Mouse (Mus musculus) forebrain, postnatal 0 days (tissue): ENCODE data around the gene Tac4. TPM values are rescaled to one million over a fixed set of nuclear protein-coding genes. Genes with fewer than 3 reads are reported as not detected.

Experiments used
- ATAC-seq: fragments of 200-750 bp; cut with Nextera tagmentation; 2 replicates; pipeline ENCODE4 v1.8.0; 2017; ENCODE audit warnings: mild to moderate bottlenecking, moderate library complexity
- DNase-seq: peaks from one replicate; pipeline ENCODE4 v3.0.0-alpha.2; 2015
- H3K27ac ChIP-seq: fragments of 300-500 bp; sonication (generic); 2 replicates; pipeline ENCODE4 v1.5.1; 2014; ENCODE audit warnings: low read depth, mild to moderate bottlenecking, antibody characterized with exemption, low read length, moderate library complexity, mixed read lengths
- H3K27me3 ChIP-seq: fragments of 300-500 bp; sonication (generic); 2 replicates; pipeline ENCODE4 v1.6.1; 2014; ENCODE audit warnings: mild to moderate bottlenecking, low read length, mixed read lengths; ENCODE audit not compliant: insufficient read depth
- H3K36me3 ChIP-seq: fragments of 300-500 bp; sonication (generic); 2 replicates; pipeline ENCODE4 v1.6.1; 2014; ENCODE audit warnings: mild to moderate bottlenecking, moderate library complexity; ENCODE audit not compliant: insufficient read depth
- H3K4me1 ChIP-seq: fragments of 300-500 bp; sonication (generic); 2 replicates; pipeline ENCODE4 v1.6.1; 2014; ENCODE audit warnings: antibody characterized with exemption; ENCODE audit not compliant: insufficient read depth
- H3K4me2 ChIP-seq: fragments of 300-500 bp; sonication (generic); 2 replicates; pipeline ENCODE4 v1.6.1; 2014; ENCODE audit warnings: low read depth, mild to moderate bottlenecking, moderate library complexity
- H3K4me3 ChIP-seq: fragments of 300-500 bp; sonication (generic); 2 replicates; pipeline ENCODE4 v1.5.1; 2014; ENCODE audit warnings: low read depth, low read length, mixed read lengths
- H3K9ac ChIP-seq: fragments of 300-500 bp; sonication (generic); 2 replicates; pipeline ENCODE4 v1.6.1; 2014; ENCODE audit warnings: mild to moderate bottlenecking
- H3K9me3 ChIP-seq: fragments of 300-500 bp; sonication (generic); 2 replicates; pipeline ENCODE4 v1.6.1; 2016; ENCODE audit warnings: low read length
- CTCF ChIP-seq: sonication (generic); IDR thresholded peaks from 2 replicates; pipeline ENCODE4 v1.5.1; 2016; ENCODE audit warnings: antibody characterized with exemption, control low read depth, low read depth
- WGBS: fragments of 180-500 bp; shearing (Covaris S2); extraction: QIAGEN DNeasy Blood & Tissue Kit; methylation state at CpG from one replicate; pipeline ENCODE4 v1.1.7; 2014; 5-methylcytosine and 5-hydroxymethylcytosine counted together
- polyA plus RNA-seq: library from polyadenylated mRNA; unstranded; fragments of >200 nt; fragmentation: Nextera tagmentation; extraction: Ambion mirVana; gene quantifications from 2 replicates; pipeline ENCODE4 v1.2.1, GENCODE M21; 2015
- total RNA-seq: library from RNA; depleted of rRNA; stranded (reverse); fragments of >200 nt; gene quantifications from 2 replicates; pipeline ENCODE4 v1.2.3, GENCODE M21; 2014

Gene Tac4
- total and polyA plus RNA-seq, 2 experiments from 2014 or later: not detected

DNA sequence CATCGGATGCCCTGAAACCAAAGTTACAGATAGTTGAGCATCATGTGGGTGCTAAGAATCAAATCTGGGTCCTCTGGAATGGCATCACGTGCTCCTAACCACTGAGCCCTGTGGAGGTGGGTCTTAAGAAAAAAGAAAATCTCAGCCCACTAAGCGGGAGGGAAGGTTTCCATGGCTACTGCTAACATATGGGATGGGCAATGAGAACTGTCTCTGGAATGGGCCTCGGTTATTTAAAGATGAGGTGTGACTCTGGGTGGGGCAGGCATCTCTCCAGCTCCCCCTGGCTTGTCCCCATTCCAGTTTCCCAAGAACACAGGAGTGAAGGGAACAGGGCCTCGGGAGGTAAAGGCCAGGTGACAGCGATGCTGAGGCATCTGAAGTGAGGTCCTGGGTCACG, 15.9 kb upstream of the Tac4 start:
- Histone ChIP-seq H3K9me3 (no peaks in the 10 kb centered on the region), H3K4me1 (no peaks in the 10 kb centered on the region), H3K4me2 (no peak overlapping the region), H3K27ac (no peak overlapping the region), H3K27me3 (no peaks in the 10 kb centered on the region), H3K4me3 (no peak overlapping the region), H3K36me3 (no peaks in the 10 kb centered on the region), H3K9ac (no peak overlapping the region)
- no peak for TF ChIP-seq CTCF
- no peak for DNase-seq
- WGBS: 78% methylated on average over 7 of the region's 7 CpGs
- no peak for ATAC-seq

DNA sequence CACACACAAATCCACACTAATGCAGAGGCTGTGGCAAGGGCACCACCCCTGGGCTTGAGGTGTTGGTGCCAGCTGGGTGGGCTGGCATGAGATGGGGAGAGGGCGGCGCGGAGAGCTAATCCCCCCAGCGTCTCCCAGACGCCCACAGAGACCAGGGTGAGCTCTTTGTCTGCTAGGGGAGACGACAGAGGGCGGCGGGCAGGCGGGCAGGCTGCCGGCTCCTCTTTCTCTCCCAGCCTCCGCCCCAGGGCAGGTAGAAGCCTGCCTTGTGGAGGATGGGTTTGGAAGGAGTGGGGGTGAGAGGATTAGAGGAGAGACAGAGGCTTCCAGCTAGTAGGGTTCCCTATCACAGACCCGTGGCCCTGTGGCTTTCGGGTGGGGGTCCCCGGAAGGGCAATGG, 14.3 kb upstream of the Tac4 start:
- WGBS: 22% methylated on average over 14 of the region's 14 CpGs
- no peak overlapping the region for H3K27ac ChIP-seq
- no peaks in the 10 kb centered on the region for H3K4me1 ChIP-seq
- no peak overlapping the region for H3K4me2 ChIP-seq
- no peak for ATAC-seq
- no peaks in the 10 kb centered on the region for H3K27me3 ChIP-seq
- H3K36me3 ChIP-seq: no peaks in the 10 kb centered on the region
- no peak for TF ChIP-seq CTCF
- H3K9ac ChIP-seq: no peak overlapping the region
- no peak overlapping the region for H3K4me3 ChIP-seq
- DNase-seq: no peak
- no peaks in the 10 kb centered on the region for H3K9me3 ChIP-seq

DNA sequence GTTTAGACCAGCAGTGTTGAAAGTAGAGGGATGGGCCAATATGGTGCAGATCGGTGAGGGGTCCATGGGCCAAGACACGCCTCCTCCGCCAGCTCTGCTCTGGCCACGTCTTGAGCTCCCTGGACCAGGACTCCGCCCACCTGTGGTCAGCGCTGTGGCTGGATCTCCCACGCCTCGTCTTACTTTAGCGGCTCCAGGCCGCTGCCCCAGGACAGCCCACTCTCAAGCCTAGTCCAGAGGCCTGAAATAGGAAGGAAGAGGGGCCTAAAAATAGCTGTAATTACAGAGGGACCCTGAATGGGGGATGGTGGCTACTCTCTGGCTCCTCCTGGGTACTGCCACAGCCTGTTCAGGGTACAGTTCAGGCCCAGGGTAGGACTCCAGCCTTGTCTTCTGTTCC, 11.2 kb upstream of the Tac4 start:
- no peaks in the 10 kb centered on the region for H3K9me3 ChIP-seq
- ATAC-seq: no peak
- no peaks in the 10 kb centered on the region for H3K36me3 ChIP-seq
- H3K4me2 ChIP-seq: no peak overlapping the region
- H3K4me3 ChIP-seq: no peak overlapping the region
- DNase-seq: no peak
- TF ChIP-seq CTCF: no peak
- H3K4me1 ChIP-seq: no peaks in the 10 kb centered on the region
- no peaks in the 10 kb centered on the region for H3K27me3 ChIP-seq
- H3K9ac ChIP-seq: no peak overlapping the region
- H3K27ac ChIP-seq: no peak overlapping the region
- 44% methylated on average over 10 of the region's 10 CpGs for WGBS

DNA sequence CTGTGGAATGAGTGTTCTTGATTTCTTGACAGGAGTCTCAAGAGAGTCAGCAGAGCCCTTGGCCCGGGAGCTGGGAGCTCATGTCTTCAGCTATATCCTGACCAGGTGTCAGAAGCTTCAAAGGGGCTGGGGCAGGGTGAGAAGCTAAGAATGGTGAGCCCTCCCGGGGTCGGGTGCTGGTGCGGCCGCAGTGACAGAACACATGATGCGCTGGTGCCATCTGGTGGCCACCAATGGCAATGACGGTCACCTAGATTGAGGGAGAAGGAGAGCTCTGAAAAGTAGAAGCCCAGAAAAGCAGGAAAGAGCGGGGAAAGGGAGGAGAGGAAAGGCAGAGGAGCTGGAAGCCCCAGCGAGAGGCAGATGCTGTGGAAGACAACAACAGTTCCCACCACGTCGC, 10.0 kb upstream of the Tac4 start:
- no peaks in the 10 kb centered on the region for H3K9me3 ChIP-seq
- no peak overlapping the region for H3K9ac ChIP-seq
- no peaks in the 10 kb centered on the region for H3K4me1 ChIP-seq
- H3K27ac ChIP-seq: no peak overlapping the region
- no peak overlapping the region for H3K4me3 ChIP-seq
- WGBS: 4% methylated on average over 11 of the region's 11 CpGs
- peak; percentile 48; the same call in 1 of the 2 replicates for ATAC-seq
- TF ChIP-seq CTCF: peak; percentile 98
- no peaks in the 10 kb centered on the region for H3K27me3 ChIP-seq
- H3K4me2 ChIP-seq: no peak overlapping the region
- no peaks in the 10 kb centered on the region for H3K36me3 ChIP-seq
- peak; percentile 87 for DNase-seq

DNA sequence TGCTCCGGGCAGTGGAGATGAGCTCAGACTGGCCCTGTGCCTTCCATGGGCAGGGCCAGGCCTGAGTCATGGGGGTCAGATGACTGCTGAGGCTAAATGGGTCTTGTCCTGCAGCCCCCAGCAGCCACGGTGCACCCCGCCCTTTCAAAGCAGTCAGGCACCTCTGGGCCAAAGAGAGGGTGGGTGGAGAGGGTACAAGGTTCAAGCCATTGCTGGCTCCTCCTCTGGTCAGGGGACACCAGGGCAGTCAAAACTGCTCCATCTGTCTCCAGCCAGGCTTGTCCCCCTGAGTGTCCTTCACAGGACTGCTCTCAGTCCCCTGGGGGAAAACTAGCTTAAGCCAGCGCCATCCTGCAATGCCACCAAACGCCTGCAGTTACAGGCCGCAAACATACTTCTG, 9.2 kb upstream of the Tac4 start:
- ATAC-seq (no peak), DNase-seq (no peak)
- Histone ChIP-seq H3K27me3 (no peaks in the 10 kb centered on the region), H3K9me3 (no peaks in the 10 kb centered on the region), H3K4me1 (no peaks in the 10 kb centered on the region), H3K4me2 (no peak overlapping the region), H3K9ac (no peak overlapping the region), H3K27ac (no peak overlapping the region), H3K36me3 (no peaks in the 10 kb centered on the region), H3K4me3 (no peak overlapping the region)
- 82% methylated on average over 6 of the region's 6 CpGs for WGBS
- TF ChIP-seq CTCF: no peak

DNA sequence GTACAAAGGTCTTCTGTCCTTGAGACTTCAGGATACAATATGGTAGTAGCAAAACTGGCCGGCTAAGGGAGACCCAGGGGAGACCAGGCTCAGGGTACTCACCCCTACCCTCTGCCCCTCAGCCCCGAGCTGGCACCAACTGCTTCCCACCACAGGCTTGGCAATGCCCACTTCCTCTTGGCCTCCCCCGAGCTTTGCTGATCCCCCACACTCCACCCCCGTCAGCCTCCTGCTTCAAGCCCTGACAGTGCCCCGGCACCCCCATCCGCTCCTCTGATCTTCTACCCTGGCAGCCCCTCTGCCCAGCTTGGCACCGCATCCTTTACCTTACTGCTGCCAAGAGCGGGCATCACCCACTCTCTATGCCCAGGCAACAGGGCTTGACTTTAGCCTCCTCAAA, 7.2 kb upstream of the Tac4 start:
- ATAC-seq: no peak
- Histone ChIP-seq H3K36me3 (no peaks in the 10 kb centered on the region), H3K9ac (no peak overlapping the region), H3K4me2 (no peak overlapping the region), H3K27ac (no peak overlapping the region), H3K9me3 (no peaks in the 10 kb centered on the region), H3K4me3 (no peak overlapping the region), H3K4me1 (0 out of 2 replicates have a peak, but pooled peaks cover 3% of the 10 kb centered on the region), H3K27me3 (peaks cover 3% of the 10 kb centered on the region; the same call in 1 of the 2 replicates)
- no peak for DNase-seq
- 66% methylated on average over 8 of the region's 8 CpGs for WGBS
- no peak for TF ChIP-seq CTCF

DNA sequence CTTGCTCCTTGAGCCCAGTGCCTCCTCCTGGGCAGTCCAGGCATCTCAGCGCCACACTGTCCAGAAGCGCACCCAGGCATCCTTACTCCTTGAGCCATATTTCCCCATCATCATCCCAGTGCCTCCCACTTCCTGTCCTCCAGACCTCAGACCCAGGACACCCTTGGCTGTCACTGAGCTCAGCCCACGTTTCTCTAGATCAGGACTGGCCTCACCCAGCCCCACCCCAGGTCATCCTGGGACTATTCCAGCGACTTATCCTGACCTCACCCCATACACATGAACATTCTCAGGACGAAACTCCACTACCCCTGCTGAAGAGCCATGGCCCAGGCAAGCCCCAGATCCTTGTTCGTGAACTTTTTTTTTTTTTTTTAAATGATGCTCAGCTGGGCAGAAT, 5.6 kb upstream of the Tac4 start:
- no peak overlapping the region for H3K27ac ChIP-seq
- no peak for TF ChIP-seq CTCF
- H3K9ac ChIP-seq: no peak overlapping the region
- H3K27me3 ChIP-seq: peaks cover 3% of the 10 kb centered on the region; the same call in 1 of the 2 replicates
- DNase-seq (no peak), ATAC-seq (no peak)
- H3K4me3 ChIP-seq: no peak overlapping the region
- 80% methylated on average over 6 of the region's 6 CpGs for WGBS
- 0 out of 2 replicates have a peak, but pooled peaks cover 3% of the 10 kb centered on the region for H3K4me1 ChIP-seq
- no peaks in the 10 kb centered on the region for H3K36me3 ChIP-seq
- H3K4me2 ChIP-seq: no peak overlapping the region
- no peaks in the 10 kb centered on the region for H3K9me3 ChIP-seq
